Mouse (Mus musculus): Measurements from ENCODE around the gene Ceacam2. TPM values are rescaled to one million over a fixed set of nuclear protein-coding genes. Genes with fewer than 3 reads are reported as not detected.
"Not testable (repeated sequence)": the region's sequence is repeated elsewhere in the genome, so short reads cannot be mapped to it uniquely, and the experiment has no call there.

Gene Ceacam2
- not detected for polyA plus RNA-seq (2012; fragmentation: generic; extraction: Trizol)
- long read RNA-seq, experiment 1 = 0 reads
- long read RNA-seq, experiment 2 = 0 reads

DNA sequence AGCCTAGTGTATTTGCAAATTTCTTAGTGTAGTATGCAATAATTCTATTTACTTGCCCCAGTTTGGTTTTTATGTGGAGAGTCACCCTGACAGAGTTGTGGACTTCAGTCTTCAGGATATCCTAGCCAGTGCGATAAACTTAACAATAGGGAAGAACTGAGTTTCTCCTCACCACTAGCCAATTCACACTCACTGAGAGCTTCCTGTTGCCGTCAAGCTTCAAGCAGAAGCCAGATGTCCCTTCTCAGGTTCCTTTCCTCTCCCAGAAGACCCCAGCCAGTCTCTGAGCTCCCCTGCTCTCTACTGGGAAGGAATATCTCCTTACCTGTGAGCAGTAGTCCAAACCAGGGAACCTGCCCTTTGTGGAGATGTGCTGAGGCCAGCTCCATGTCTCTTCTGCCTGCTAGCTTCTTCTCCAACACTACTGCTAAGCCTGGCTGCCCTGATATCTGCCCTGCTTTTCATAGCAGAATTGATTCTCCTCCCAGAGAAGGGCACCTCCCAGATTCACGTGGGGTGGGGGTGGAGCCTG is at the start of gene Ceacam2:
TSS of gene Ceacam2 (minus strand) at position 482 of the 532 bp plus-strand sequence.
- not testable (repeated sequence) for H3K79me3 ChIP-seq (ENCODE audit: low read depth); H3K79me2 ChIP-seq (ENCODE audit: control insufficient read depth, insufficient read depth); H3K4me3 ChIP-seq (ENCODE audit: insufficient read depth, poor library complexity, severe bottlenecking); H3K36me3 ChIP-seq (ENCODE audit: control insufficient read depth, insufficient read depth); H3ac ChIP-seq (ENCODE audit: control insufficient read depth, insufficient read length, low read depth)
- peaks cover 21% of the 10 kb centered on the region for H3K27me3 ChIP-seq (ENCODE audit: control insufficient read depth, insufficient read depth, insufficient read length)

GRCm38 (mm10) chr7:25585351-25586204 is 45.9 kb upstream of the Ceacam2 start:
- no peaks in the 10 kb centered on the region for H3K36me3 ChIP-seq (ENCODE audit: control insufficient read depth, insufficient read depth)

DNA sequence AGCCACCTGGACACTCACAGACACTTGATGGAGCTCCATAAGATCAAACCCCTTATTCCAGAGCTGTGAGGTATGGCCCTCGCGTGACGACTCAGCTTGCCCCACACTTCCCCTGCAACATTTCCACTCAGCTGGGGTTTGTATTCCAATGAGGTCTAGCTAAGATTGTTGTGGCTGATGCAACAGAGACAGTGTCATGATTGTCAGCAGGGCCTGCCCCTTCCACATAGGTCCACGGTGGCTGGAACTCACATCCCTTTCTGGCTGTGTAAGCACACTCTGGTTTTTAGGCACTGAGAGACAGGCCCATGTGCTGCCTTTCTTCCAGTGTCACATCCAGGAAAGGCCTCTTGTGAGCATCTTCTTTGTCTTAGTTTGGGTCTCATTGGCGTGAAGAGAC is 45.0 kb upstream of the Ceacam2 start:
- Histone ChIP-seq H3ac (ENCODE audit: control insufficient read depth, insufficient read length, low read depth) (no peak overlapping the region), H3K79me3 (ENCODE audit: low read depth) (no peaks in the 10 kb centered on the region), H3K79me2 (ENCODE audit: control insufficient read depth, insufficient read depth) (no peaks in the 10 kb centered on the region), H3K27me3 (ENCODE audit: control insufficient read depth, insufficient read depth, insufficient read length) (peaks cover 14% of the 10 kb centered on the region), H3K36me3 (ENCODE audit: control insufficient read depth, insufficient read depth) (no peaks in the 10 kb centered on the region), H3K4me3 (ENCODE audit: insufficient read depth, poor library complexity, severe bottlenecking) (no peak overlapping the region)
- no peak for TF ChIP-seq MYOD1 (IDR thresholded peaks at IDR 0.05; ENCODE audit: control insufficient read depth, insufficient read length, low read depth)

More at GRCm38 (mm10) chr7:25585351-25586204, 45.9 kb upstream of the Ceacam2 start:
- TF ChIP-seq CEBPB (IDR thresholded peaks at IDR 0.05; ENCODE audit: low read depth) (no peak), USF1 (IDR thresholded peaks at IDR 0.05; ENCODE audit: low read depth) (no peak), MAX (IDR thresholded peaks at IDR 0.05) (no peak), FOSL1 (IDR thresholded peaks at IDR 0.05; ENCODE audit: insufficient read depth, low read length, poor library complexity, severe bottlenecking) (no peak), CTCF (IDR thresholded peaks at IDR 0.05; ENCODE audit: control insufficient read depth, insufficient read depth, insufficient read length) (no peak), MYOD1 (IDR thresholded peaks at IDR 0.05; ENCODE audit: control insufficient read depth, insufficient read length, low read depth) (no peak), MYOG (IDR thresholded peaks at IDR 0.05; ENCODE audit: control insufficient read depth, extremely low read depth, insufficient read length) (no peak)
- Histone ChIP-seq H3K79me3 (ENCODE audit: low read depth) (no peaks in the 10 kb centered on the region), H3K27me3 (ENCODE audit: control insufficient read depth, insufficient read depth, insufficient read length) (peaks cover 14% of the 10 kb centered on the region), H3ac (ENCODE audit: control insufficient read depth, insufficient read length, low read depth) (no peak overlapping the region), H3K4me3 (ENCODE audit: insufficient read depth, poor library complexity, severe bottlenecking) (no peak overlapping the region), H3K79me2 (ENCODE audit: control insufficient read depth, insufficient read depth) (no peaks in the 10 kb centered on the region)

GRCm38 (mm10) chr7:25582301-25582810 is 42.7 kb upstream of the Ceacam2 start:
- H3K79me3 ChIP-seq (ENCODE audit: low read depth) = no peaks in the 10 kb centered on the region
- H3K27me3 ChIP-seq (ENCODE audit: control insufficient read depth, insufficient read depth, insufficient read length) = peaks cover 27% of the 10 kb centered on the region
- H3K36me3 ChIP-seq (ENCODE audit: control insufficient read depth, insufficient read depth) = no peaks in the 10 kb centered on the region
- H3K4me3 ChIP-seq (ENCODE audit: insufficient read depth, poor library complexity, severe bottlenecking) = no peak overlapping the region
- H3ac ChIP-seq (ENCODE audit: control insufficient read depth, insufficient read length, low read depth) = no peak overlapping the region
- no peak for TF ChIP-seq FOSL1 (IDR thresholded peaks at IDR 0.05; ENCODE audit: insufficient read depth, low read length, poor library complexity, severe bottlenecking)
- TF ChIP-seq MYOD1 (IDR thresholded peaks at IDR 0.05; ENCODE audit: control insufficient read depth, insufficient read length, low read depth) = no peak
- TF ChIP-seq CTCF (IDR thresholded peaks at IDR 0.05; ENCODE audit: control insufficient read depth, insufficient read depth, insufficient read length) = no peak
- no peak for TF ChIP-seq USF1 (IDR thresholded peaks at IDR 0.05; ENCODE audit: low read depth)
- H3K79me2 ChIP-seq (ENCODE audit: control insufficient read depth, insufficient read depth) = no peaks in the 10 kb centered on the region

- H3K27me3 ChIP-seq (ENCODE audit: control insufficient read depth, insufficient read depth, insufficient read length) = peaks cover 28% of the 10 kb centered on the region
- H3K36me3 ChIP-seq (ENCODE audit: control insufficient read depth, insufficient read depth) = no peaks in the 10 kb centered on the region
- H3K4me3 ChIP-seq (ENCODE audit: insufficient read depth, poor library complexity, severe bottlenecking) = no peak overlapping the region
- H3K79me2 ChIP-seq (ENCODE audit: control insufficient read depth, insufficient read depth) = no peaks in the 10 kb centered on the region
- no peaks in the 10 kb centered on the region for H3K79me3 ChIP-seq (ENCODE audit: low read depth)
- no peak for TF ChIP-seq CTCF (IDR thresholded peaks at IDR 0.05; ENCODE audit: control insufficient read depth, insufficient read depth, insufficient read length)
- TF ChIP-seq FOSL1 (IDR thresholded peaks at IDR 0.05; ENCODE audit: insufficient read depth, low read length, poor library complexity, severe bottlenecking) = no peak
- no peak for TF ChIP-seq MAX (IDR thresholded peaks at IDR 0.05)
- TF ChIP-seq CEBPB (IDR thresholded peaks at IDR 0.05; ENCODE audit: low read depth) = no peak
- no peak for TF ChIP-seq MYOD1 (IDR thresholded peaks at IDR 0.05; ENCODE audit: control insufficient read depth, insufficient read length, low read depth)
- no peak for TF ChIP-seq USF1 (IDR thresholded peaks at IDR 0.05; ENCODE audit: low read depth)
- no peak for TF ChIP-seq MYOG (IDR thresholded peaks at IDR 0.05; ENCODE audit: control insufficient read depth, extremely low read depth, insufficient read length)
- H3ac ChIP-seq (ENCODE audit: control insufficient read depth, insufficient read length, low read depth) = no peak overlapping the region
Measured at GRCm38 (mm10) chr7:25579441-25579840, 39.8 kb upstream of the Ceacam2 start.

DNA sequence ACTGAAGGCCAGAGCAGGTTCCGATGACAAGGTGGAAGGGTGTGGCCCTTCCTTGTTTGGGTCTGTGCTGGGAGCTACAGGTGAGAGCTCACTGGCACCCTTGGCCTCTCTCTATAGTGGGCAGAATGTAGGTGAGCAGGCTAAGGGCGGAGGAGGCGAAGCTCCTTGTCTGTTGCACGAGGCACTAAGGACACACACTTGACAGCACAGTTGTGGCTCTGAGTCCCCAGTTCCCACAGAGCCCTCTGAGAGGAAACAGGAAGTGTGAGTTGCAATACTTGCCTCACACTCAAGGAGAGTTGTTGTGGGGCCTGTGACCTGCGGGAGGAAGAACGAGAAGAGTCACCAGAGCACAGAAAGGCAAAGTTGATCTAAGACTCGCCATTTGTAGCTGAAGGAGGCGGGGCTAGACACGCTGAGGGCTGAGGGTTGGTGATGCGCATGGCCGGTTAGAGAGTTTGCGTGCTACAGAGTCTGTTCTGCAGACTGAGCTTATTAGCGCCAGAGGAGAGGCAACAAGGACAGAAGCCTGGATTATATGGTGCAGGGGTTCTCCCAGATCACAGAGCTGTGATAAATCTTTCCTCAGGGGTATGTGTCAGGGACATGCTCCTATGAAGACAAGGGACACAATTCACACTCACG is 37.3 kb upstream of the Ceacam2 start:
- H3K79me3 ChIP-seq (ENCODE audit: low read depth); H3ac ChIP-seq (ENCODE audit: control insufficient read depth, insufficient read length, low read depth); H3K79me2 ChIP-seq (ENCODE audit: control insufficient read depth, insufficient read depth); H3K36me3 ChIP-seq (ENCODE audit: control insufficient read depth, insufficient read depth); H3K4me3 ChIP-seq (ENCODE audit: insufficient read depth, poor library complexity, severe bottlenecking): not testable (repeated sequence)
- H3K27me3 ChIP-seq (ENCODE audit: control insufficient read depth, insufficient read depth, insufficient read length) = peaks cover 28% of the 10 kb centered on the region

GRCm38 (mm10) chr7:25576308-25576707 is 36.7 kb upstream of the Ceacam2 start:
- not testable (repeated sequence) for H3K36me3 ChIP-seq (ENCODE audit: control insufficient read depth, insufficient read depth); H3ac ChIP-seq (ENCODE audit: control insufficient read depth, insufficient read length, low read depth); H3K79me2 ChIP-seq (ENCODE audit: control insufficient read depth, insufficient read depth); H3K4me3 ChIP-seq (ENCODE audit: insufficient read depth, poor library complexity, severe bottlenecking); H3K79me3 ChIP-seq (ENCODE audit: low read depth)
- H3K27me3 ChIP-seq (ENCODE audit: control insufficient read depth, insufficient read depth, insufficient read length) = peaks cover 28% of the 10 kb centered on the region
